Mouse (Mus musculus): ENCODE measurements around the gene Cnpy4.
A peak's percentile ranks its signal among the peaks of the same experiment; 100 is the strongest.

The Cnpy4 gene

DNA sequence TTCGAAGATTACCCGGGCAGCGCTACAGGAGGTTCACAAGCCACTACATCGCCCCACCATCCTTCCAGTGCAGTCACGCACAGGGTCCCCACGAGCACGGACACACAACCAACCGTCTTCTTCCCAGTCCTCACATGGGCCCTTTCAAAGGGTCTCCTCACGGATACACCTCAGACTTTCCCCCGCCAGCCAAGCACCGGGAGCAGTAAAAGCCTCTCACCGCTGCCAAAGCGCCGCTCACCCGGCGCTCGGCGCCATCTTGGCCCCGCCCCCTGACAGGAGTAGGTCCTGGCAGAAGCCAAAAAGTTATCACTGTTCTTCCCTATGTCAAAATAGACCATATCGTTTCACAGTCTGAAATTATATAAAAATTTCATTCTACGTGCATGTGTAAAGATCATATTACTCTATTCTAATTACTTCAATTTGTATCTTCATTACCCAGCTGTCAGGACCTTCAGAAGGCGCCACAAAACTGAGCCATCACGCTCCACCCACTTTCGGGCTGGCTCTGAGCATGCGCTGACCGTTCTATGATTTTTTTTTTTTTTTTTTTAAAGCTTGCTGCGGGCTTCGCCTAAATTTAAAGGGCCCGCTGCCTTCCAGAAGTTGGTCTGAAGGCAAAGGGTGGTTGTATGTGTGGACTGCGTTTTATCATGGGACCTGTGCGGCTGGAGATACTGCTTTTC, at the start of gene Cnpy4, which contains the start of gene Taf6:
TSS of gene Cnpy4 (plus strand) at position 536 of the 689 bp plus-strand sequence.
TSS of gene Taf6 (minus strand) at position 502 of the 689 bp plus-strand sequence.
- DNase-seq: peak; percentile 87 to 92

GRCm38 (mm10) chr5:138137935-138138549, 49.2 kb upstream of the Cnpy4 start:
- DNase-seq: peak; percentile 16 to 45

- DNase-seq: no peak
Observed at GRCm38 (mm10) chr5:138138585-138138984, 48.7 kb upstream of the Cnpy4 start.

GRCm38 (mm10) chr5:138154390-138154789, 32.9 kb upstream of the Cnpy4 start:
- no peak for DNase-seq

DNA sequence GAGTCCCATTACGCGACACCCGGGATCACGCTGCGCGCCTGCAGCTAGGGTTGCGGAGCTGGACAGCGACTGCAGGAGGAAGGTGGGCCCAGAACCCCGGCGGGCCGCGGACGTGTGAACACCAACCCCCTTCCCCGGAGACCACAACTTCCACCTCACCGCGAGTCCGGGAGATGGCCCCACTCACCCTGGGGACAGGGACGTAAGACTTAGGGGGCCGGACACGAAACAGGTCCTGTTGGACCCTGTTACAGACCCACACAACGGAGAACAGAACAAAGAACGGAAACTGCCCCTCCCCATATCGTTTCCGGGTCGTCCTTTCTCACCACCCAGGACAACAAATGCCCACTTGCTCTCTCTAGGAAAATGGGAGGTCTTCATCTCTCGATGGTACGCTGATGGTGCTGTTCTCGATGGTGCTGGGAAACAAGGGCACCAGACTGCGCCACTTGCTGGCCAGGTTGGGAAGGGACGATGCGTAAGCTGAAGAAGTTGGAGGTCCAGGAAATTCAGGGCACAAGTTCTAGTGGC, 31.8 kb upstream of the Cnpy4 start, which contains the start of gene Zfp113:
TSS of gene Zfp113 (minus strand) at position 302 of the 534 bp plus-strand sequence.
- peak; percentile 89 to 92 for DNase-seq

DNA sequence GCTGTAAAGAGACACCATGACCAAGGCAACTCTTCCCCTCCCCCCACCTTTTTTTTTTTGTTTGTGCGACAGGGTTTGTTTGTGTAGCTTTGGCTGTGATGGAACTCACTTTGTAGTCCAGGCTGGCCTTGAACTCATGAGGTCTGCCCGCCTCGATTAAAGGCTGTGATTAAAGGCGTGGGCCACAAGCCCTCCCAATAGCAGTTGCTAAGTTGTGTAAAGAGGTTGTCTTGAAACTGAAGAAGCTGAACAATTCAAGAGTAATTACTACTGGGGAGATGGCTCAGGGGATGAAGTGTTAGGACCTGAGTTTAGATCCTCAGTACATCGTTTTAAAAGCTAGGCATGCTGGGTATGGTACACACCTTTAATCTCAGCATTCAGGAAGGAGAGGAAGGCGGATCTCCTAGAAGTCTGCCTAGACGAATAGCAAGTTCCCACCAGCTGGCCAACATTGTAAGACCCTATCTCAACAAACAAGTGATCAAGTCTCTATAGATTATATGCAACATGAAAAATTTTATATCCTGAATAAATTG, 27.0 kb upstream of the Cnpy4 start:
- no peak for DNase-seq

- peak; percentile 96 to 97 for DNase-seq
Observed at GRCm38 (mm10) chr5:138160842-138161665, 26.2 kb upstream of the Cnpy4 start, which contains the start of gene Cops6. Gene Cops6, plus strand, starts transcription at chr5:138161071.

DNA sequence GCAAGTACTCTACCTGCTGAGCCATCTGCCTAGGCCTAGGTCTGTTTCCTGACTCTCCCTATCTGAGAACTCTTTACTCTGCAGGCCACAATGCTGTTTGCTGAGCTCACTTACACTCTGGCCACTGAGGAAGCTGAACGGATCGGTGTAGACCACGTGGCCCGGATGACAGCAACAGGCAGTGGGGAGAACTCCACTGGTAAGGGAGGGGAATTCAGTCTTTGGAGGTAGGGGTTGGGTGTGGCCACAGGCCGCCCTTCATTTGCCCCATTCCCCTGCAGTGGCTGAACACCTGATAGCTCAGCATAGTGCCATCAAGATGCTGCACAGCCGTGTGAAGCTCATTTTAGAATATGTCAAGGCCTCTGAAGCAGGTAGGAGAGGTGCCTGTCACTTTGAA, 24.2 kb upstream of the Cnpy4 start:
- DNase-seq: no peak

- no peak for DNase-seq
Observed at GRCm38 (mm10) chr5:138163610-138164009, 23.7 kb upstream of the Cnpy4 start.

DNA sequence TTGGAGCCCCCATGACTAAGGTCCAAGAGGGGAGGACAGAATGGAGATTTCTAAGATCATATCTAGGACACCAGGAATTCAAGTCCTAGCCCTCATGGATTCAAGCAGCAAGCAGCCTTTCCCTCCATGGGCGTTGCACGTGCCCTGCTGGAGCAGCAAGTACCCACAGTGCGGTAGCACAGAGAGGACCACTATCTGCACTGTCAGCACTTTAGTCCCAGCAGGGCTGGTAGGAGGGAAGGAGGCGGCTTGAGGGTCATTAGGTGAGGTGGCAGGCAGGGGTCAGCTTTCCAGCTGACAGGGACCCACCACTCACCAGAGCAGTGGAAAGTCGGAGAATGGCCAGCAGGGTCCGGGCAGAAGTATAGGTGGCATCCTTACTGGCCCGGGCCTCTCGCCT, 21.7 kb upstream of the Cnpy4 start:
- DNase-seq: no peak

DNA sequence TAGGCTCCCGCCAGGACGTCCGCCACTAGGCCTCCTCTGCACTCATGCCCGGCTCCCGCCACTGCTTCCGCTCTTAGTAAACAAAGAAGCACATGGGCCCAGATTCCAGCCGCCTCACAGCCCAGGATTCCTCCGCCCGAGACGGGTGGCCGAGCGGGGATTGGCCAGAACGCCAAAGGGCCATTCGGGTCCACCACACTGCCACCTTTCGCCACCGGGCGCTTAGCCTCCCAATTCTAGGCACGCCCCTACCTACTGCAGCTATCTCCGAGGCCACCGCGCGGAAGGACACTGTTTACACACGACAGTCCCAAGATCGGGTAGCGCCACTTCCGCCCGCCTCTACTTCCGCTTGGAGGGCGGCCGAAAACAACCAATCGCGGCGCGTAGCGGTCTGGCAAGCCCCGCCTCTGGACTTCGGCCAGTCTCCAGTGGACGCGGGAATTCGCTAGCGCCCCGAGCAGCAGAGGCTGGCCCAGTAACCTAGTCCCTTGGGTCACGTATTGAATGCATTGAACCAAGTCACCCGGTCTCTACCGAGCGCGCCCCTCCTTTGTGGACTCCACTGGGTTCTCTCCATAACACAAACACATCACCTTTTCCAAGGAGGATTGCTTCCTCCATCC, 16.2 kb upstream of the Cnpy4 start:
- peak; percentile 98 to 99 for DNase-seq

DNA sequence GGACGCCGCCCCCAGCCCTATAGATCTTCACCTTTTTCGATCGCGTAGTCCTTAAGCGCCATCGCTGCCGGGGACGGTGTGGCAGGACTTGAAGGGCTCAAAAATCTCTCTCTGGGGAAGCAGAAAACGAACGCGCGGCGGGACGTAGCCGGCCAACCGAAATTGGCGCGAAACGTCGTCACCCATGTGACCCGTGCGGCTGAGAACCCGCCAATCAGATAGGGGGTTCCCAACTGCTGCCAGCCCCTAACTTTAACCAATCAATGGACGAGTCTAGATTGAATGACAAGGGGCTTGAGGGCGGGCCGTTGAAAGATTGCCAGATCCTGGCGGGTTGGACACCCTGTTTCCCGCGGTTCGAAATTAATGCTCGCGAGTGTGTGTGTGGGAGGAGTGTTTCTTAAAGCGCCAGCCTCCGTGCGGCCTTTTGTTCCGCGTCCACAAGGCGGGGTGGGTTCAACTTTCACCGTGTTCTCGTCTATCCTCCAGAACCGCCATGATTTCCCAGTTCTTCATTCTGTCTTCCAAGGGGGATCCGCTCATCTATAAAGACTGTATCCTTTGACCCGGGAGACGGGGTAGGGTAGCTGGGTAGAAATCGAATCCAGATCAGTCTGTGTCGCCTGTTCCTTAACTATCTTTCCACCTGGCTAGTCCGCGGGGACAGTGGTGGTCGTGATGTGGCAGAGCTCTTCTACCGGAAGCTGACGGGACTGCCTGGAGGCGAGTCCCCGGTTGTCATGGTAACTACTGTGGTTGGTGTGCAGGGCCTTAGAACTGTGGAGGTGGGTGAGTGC, 15.4 kb upstream of the Cnpy4 start, which contains the start of the genes Ap4m1 and Mcm7:
TSS of gene Ap4m1 (plus strand) at position 308 of the 797 bp plus-strand sequence.
TSS of gene Mcm7 (minus strand) at position 728 of the 797 bp plus-strand sequence.
- DNase-seq: peak; percentile 98

- DNase-seq: no peak
Observed at GRCm38 (mm10) chr5:138173217-138173616, 14.1 kb upstream of the Cnpy4 start.

DNA sequence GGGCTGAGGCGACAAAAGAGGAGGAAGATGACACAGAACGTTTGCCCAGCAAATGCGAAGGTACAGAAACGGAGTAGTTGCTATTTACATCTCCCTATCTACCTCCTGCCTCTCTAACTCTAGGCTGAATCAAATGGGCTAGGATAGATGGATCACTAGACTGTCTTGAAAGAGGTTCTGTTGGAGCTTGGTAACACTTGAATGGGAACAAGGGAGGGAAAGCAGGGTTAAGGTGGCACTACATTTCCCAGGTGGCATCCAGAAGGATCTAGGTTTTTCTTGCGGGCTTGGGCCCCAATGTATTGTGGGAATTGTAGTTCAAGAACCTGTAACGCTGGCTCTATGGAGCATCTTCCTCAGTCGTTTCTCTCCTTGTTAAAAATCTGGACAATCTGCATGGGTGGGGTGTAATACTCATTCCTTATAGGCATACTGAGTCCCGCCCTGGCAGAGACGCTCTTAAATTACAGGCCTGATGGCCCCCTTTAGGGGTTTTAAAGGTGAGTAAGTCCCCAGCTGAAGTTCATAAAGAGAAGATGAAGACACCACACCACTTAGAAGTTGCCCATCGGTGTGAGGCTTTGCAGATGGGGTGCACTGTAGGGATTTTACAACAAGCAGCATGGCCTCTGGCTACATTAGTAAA, 499 bp downstream of the Cnpy4 start:
- DNase-seq: peak; percentile 65 to 78

DNA sequence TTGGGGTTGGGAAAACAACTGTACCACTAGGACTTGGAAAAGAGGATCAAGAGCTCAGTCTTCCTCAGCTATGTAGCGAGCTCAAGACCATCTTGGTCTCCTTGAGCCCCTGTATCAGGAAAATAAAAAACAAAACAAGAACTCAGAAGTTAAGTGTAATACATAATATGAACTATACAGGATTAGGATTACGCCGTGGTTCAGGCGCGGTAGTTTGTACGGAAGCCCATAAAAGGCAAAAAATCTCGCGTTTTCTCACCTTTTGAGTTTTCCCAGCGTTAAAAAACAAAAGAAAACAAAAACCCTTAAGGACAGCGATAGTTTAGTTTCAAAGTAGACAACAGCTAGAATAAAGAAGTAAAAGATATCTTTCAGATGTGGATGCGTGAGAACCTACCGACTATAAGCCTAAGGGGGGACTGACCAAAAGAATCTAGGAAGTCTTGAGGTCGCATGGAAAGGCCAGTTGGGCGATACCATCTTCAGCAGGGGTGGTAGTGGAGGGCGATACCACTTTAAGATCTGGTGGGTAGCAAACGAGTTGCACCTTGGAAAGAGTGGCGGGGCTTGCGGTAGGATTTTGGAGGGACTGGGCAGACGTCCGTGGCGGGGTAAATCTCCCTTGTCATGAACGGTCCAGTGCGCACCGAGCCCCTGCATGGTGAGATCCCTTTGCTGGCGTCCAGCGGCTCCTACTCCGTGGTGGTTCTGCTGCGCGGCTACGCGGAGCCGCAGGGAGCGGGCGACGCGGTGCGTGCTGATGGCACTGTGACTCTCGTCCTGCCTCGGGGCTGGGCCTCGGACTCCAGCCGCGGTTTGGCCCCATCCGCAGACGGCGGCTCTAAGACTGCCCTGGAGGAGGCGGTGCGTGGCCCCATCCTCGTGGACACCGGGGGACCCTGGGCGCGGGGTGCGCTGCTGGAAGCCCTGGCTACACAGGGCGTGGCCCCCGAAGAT, 6.8 kb downstream of the Cnpy4 start, which contains the start of gene Mblac1:
TSS of gene Mblac1 (plus strand) at position 544 of the 957 bp plus-strand sequence.
- peak; percentile 89 to 91 for DNase-seq

DNA sequence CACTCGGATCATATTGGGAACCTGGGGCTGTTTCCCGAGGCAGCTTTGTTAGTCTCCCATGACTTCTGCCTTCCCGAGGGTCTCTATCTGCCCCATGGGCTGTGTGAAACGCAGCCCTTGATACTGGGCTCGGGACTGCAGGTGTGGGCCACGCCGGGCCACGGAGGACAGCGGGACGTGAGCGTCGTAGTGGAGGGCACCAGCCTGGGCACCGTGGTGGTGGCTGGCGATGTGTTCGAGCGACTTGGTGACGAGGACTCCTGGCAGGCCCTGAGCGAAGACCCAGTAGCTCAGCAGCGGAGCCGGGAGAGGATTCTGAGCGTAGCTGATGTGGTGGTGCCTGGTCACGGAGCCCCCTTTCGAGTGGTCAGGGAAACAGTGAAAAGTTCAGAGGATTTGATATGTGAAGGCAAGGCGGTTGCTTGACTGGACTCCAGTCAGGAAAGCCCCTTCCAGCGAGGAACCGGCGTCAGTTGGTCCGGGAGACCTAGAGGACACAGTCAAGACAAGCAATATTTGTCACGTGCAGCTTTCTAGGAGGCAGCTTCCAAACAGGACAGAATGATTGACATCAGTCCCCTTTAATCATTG, 7.6 kb downstream of the Cnpy4 start:
- DNase-seq: peak; percentile 56 to 72

DNA sequence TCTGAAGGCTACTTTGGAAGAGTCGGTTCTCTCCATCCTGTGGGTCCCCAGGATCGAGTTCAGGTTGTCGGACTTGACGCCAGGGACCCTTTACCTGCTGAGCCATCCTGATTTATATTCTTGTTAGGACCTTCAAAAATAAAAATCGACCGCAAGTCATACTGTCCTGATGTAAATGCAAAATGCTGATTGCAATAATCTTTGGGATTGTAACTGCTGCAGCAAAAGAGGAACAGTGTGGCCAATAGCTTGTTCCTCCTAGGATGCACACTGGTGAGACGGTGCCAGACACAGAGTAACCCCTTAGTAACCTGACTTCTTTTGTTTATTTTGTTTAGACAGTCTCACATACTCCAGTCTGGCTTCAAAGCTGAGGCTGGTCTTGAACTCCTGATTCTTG, 8.2 kb downstream of the Cnpy4 start:
- no peak for DNase-seq

DNA sequence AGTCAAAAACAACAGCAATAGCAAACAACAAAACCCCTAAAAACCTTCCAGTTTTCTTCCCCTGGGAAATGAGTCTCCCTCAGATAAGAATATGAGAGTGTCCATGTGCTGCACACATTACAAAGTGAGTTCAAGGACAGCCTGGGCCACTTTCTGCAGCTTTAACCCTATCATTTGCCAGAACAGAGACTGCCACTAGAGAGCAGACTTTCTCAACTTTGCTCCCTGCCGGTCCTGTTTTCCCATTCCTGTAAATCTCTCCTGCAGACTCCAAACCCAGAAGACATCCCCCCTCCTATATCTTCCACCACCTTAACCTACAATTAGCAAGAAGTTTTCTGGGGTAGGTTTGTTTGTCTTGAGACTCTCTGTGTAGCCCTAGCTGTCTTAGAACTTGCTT, 12.3 kb downstream of the Cnpy4 start:
- peak in 1 of 2 experiments; percentile 25 for DNase-seq

DNA sequence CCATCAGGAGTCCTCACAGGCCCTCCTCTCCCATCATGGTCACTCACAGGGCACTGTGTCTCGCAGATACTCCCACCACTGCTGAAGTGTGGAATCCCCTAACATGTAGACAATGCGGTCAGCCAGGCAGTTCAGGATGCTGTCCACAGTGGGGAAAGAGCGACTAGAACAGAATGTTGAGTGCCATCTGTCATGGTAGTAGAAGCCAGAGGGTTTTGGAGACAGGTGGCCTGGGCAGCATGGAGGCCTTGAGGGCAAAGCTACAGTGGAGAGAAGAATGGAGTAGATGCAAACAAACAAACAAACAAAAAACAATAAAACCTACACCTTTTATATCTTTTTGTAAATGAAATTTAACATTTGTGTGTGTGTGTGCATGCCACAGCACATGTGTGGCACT, 14.8 kb downstream of the Cnpy4 start:
- DNase-seq: no peak

All from kidney, postnatal 4 days (tissue).